Mouse (Mus musculus) forebrain, embryonic 15.5 days (tissue): ENCODE results near the gene Amz2. TPM values are rescaled to one million over a fixed set of nuclear protein-coding genes. Genes with fewer than 3 reads are reported as not detected.

Experiments
- microRNA-seq: library from miRNA; unstranded; fragments of <30 nt; microRNA quantifications from one replicate; pipeline ENCODE4, GENCODE M21; 2016
- polyA plus RNA-seq: library from polyadenylated mRNA; unstranded; fragments of >200 nt; fragmentation: Nextera tagmentation; extraction: Ambion mirVana; gene quantifications from 2 replicates; pipeline ENCODE4 v1.2.1, GENCODE M21; 2015

Amz2 gene
- polyA plus RNA-seq, 1 experiment from 2014 or later = 67.3 TPM

Small RNAs within 50 kb of the gene (microRNA-seq; reads per million reads assigned to microRNA genes)
- not detected for gene Gm25540

Other genes starting within 250 kb of the Amz2 start
- gene Rgs9, start 127.8 kb upstream of the Amz2 start, polyA plus RNA-seq = 5.4 and 6.5 TPM in 2 replicates
- 17.4 and 18.5 TPM in 2 replicates for gene Gna13, start 63.1 kb upstream of the Amz2 start, polyA plus RNA-seq
- gene 9930022D16Rik, start 12.0 kb upstream of the Amz2 start, polyA plus RNA-seq = not detected in 2 replicates
- 4.0 and 6.0 TPM in 2 replicates for gene Arsg, start 47.4 kb downstream of the Amz2 start, polyA plus RNA-seq
- gene Slc16a6, start 47.7 kb downstream of the Amz2 start, polyA plus RNA-seq = 3.7 and 5.1 TPM in 2 replicates
- 12.1 and 13.0 TPM in 2 replicates for gene Wipi1, start 186.0 kb downstream of the Amz2 start, polyA plus RNA-seq
- gene Prkar1a, start 223.5 kb downstream of the Amz2 start, polyA plus RNA-seq = 472 and 496 TPM in 2 replicates